Mouse (Mus musculus) myocyte (in vitro differentiated cells): Measurements from ENCODE around the gene Veph1.

Experiments used
- CEBPB ChIP-seq: IDR thresholded peaks from 2 replicates; pipeline ENCODE4 v1.6.1; 2011; ENCODE audit warnings: mild to moderate bottlenecking, moderate library complexity; ENCODE audit not compliant: poor library complexity, insufficient read depth, severe bottlenecking
- E2F4 ChIP-seq: IDR thresholded peaks from one replicate; pipeline ENCODE4 v1.6.1; 2011; ENCODE audit warnings: mild to moderate bottlenecking, control low read depth, moderate library complexity; ENCODE audit not compliant: insufficient read depth
- MYOD1 ChIP-seq, 3 experiments: IDR thresholded peaks; one replicate each; pipeline ENCODE4 v1.6.1; 2011; ENCODE audit warnings: control low read depth in 2 of 3, low read depth in 2 of 3, mild to moderate bottlenecking in 2 of 3, moderate library complexity in 1 of 3; ENCODE audit not compliant: insufficient read length in 2 of 3, control insufficient read depth in 1 of 3
- POLR2A ChIP-seq: IDR thresholded peaks from one replicate; pipeline ENCODE4 v1.6.1; 2011; ENCODE audit warnings: low read depth, mild to moderate bottlenecking, control low read depth, moderate library complexity; ENCODE audit not compliant: insufficient read length
- SRF ChIP-seq: IDR thresholded peaks from one replicate; pipeline ENCODE4 v1.6.1; 2011; ENCODE audit warnings: low read depth; ENCODE audit not compliant: control insufficient read depth, insufficient read length
- TCF12 ChIP-seq: IDR thresholded peaks from one replicate; pipeline ENCODE4 v1.6.1; 2011; ENCODE audit warnings: mild to moderate bottlenecking, control low read depth; ENCODE audit not compliant: poor library complexity, insufficient read depth, severe bottlenecking

- no peak for TF ChIP-seq E2F4
- TF ChIP-seq SRF = no peak
- TF ChIP-seq POLR2A = no peak
- no peak for TF ChIP-seq CEBPB
- no peak for TF ChIP-seq TCF12
- no peak for TF ChIP-seq MYOD1 (IDR thresholded peaks at IDR 0.05; ENCODE audit: control insufficient read depth in 1 of 3, insufficient read length in 2 of 3, low read depth in 2 of 3)
These were observed 261.4 kb downstream of the Veph1 start for GRCm38 (mm10) chr3:66035226-66035625.
